Mouse (Mus musculus) liver, embryonic 13.5 days (tissue): Measurements from ENCODE around the gene Emid1. TPM values are rescaled to one million over a fixed set of nuclear protein-coding genes. Genes with fewer than 3 reads are reported as not detected.

ENCODE experiments used
- ATAC-seq: fragments of 200-750 bp; cut with Nextera tagmentation; 2 replicates; pipeline ENCODE4 v1.8.0; 2017; ENCODE audit warnings: low read depth, mild to moderate bottlenecking, moderate number of reproducible peaks, moderate library complexity
- DNase-seq: peaks from one replicate; pipeline ENCODE4 v3.0.0; 2022
- H3K27ac ChIP-seq: fragments of 300-500 bp; sonication (generic); 2 replicates; pipeline ENCODE4 v1.5.1; 2015; ENCODE audit warnings: moderate library complexity, mild to moderate bottlenecking, inconsistent platforms
- H3K27me3 ChIP-seq: fragments of 300-500 bp; sonication (generic); 2 replicates; pipeline ENCODE4 v1.6.1; 2015; ENCODE audit warnings: mild to moderate bottlenecking, inconsistent platforms
- H3K36me3 ChIP-seq: fragments of 300-500 bp; sonication (generic); 2 replicates; pipeline ENCODE4 v1.6.1; 2015; ENCODE audit warnings: mild to moderate bottlenecking, inconsistent platforms
- H3K4me1 ChIP-seq: fragments of 300-500 bp; sonication (generic); replicated peaks from 2 replicates; pipeline ENCODE4 v1.6.1; 2015; ENCODE audit warnings: inconsistent platforms
- H3K4me2 ChIP-seq: fragments of 300-500 bp; sonication (generic); 2 replicates; pipeline ENCODE4 v1.6.1; 2015; ENCODE audit warnings: inconsistent platforms, mild to moderate bottlenecking, moderate library complexity
- H3K4me3 ChIP-seq: fragments of 300-500 bp; sonication (generic); replicated peaks from 2 replicates; pipeline ENCODE4 v1.5.1; 2015; ENCODE audit warnings: mild to moderate bottlenecking, inconsistent platforms
- H3K9ac ChIP-seq: fragments of 300-500 bp; sonication (generic); 2 replicates; pipeline ENCODE4 v1.6.1; 2015; ENCODE audit warnings: mild to moderate bottlenecking, inconsistent platforms
- H3K9me3 ChIP-seq: fragments of 300-500 bp; sonication (generic); replicated peaks from 2 replicates; pipeline ENCODE4 v1.6.1; 2016; ENCODE audit warnings: inconsistent platforms
- WGBS: fragments of 180-500 bp; shearing (Covaris S2); methylation state at CpG from one replicate; pipeline ENCODE4 v1.1.7; 2015; ENCODE audit not compliant: insufficient replicate concordance; 5-methylcytosine and 5-hydroxymethylcytosine counted together
- polyA plus RNA-seq: library from polyadenylated mRNA; unstranded; fragments of >200 nt; fragmentation: Nextera tagmentation; extraction: Ambion mirVana; gene quantifications from 2 replicates; pipeline ENCODE4 v1.2.1, GENCODE M21; 2015

Gene Emid1
- polyA plus RNA-seq, 1 experiment from 2014 or later, result 4.5 TPM

DNA sequence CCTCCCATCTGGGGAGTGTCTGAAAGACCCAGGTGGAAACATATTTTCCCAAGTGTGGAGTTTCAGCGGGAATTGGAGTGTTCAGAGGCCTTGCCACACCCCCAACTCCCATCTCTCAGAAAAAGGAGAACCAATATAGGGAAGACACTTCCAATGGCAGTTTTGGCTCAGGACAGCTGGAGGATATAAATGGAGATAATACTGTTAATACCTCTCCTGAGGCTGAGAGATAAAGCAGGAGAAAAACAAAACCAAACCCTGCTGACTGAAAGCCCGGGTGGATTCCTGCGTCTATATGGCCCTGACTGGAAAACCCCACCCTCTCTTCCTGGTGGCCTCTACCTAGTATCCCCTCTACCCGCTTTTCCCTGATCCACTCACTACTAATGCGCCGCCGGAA is 49.7 kb downstream of the Emid1 start:
- Histone ChIP-seq H3K27ac (no peak overlapping the region; the same call in 1 of the 2 replicates), H3K9ac (no peak overlapping the region; the same call in 1 of the 2 replicates), H3K36me3 (peaks cover 31% of the 10 kb centered on the region), H3K27me3 (no peaks in the 10 kb centered on the region), H3K4me3 (no peak overlapping the region), H3K9me3 (no peaks in the 10 kb centered on the region), H3K4me2 (peak overlapping the region; percentile 19), H3K4me1 (peaks cover 37% of the 10 kb centered on the region)
- ATAC-seq, result no peak
- WGBS, result 50% methylated on average over 7 of the region's 7 CpGs
- no peak for DNase-seq

- Histone ChIP-seq H3K4me1 (peaks cover 44% of the 10 kb centered on the region), H3K36me3 (peaks cover 31% of the 10 kb centered on the region), H3K27me3 (no peaks in the 10 kb centered on the region), H3K4me2 (0 out of 2 replicates have a peak overlapping the region, but pooled peaks have one; percentile 19), H3K4me3 (no peak overlapping the region), H3K9ac (0 out of 2 replicates have a peak overlapping the region, but pooled peaks have one; percentile 8), H3K27ac (peak overlapping the region; percentile 41), H3K9me3 (no peaks in the 10 kb centered on the region)
- 75% methylated on average over 6 of the region's 6 CpGs for WGBS
- no peak for ATAC-seq
- DNase-seq, result no peak
Observed at GRCm38 (mm10) chr11:5101641-5102040, 50.4 kb downstream of the Emid1 start.

- no peaks in the 10 kb centered on the region for H3K27me3 ChIP-seq
- peaks cover 52% of the 10 kb centered on the region for H3K4me1 ChIP-seq
- no peaks in the 10 kb centered on the region for H3K9me3 ChIP-seq
- peaks cover 36% of the 10 kb centered on the region for H3K36me3 ChIP-seq
- ATAC-seq (no peak), DNase-seq (no peak)
- peak overlapping the region; percentile 78 for H3K4me2 ChIP-seq
- H3K27ac ChIP-seq, result peak overlapping the region; percentile 92; the same call in 1 of the 2 replicates
- H3K4me3 ChIP-seq, result peak overlapping the region; percentile 86
- WGBS, result 69% methylated on average over 5 of the region's 5 CpGs
- peak overlapping the region; percentile 98; the same call in 1 of the 2 replicates for H3K9ac ChIP-seq
Observed at GRCm38 (mm10) chr11:5100801-5101200, 51.3 kb downstream of the Emid1 start.

- Histone ChIP-seq H3K4me1 (peaks cover 58% of the 10 kb centered on the region), H3K9ac (peak overlapping the region; percentile 98), H3K27ac (peak overlapping the region; percentile 92), H3K4me2 (peak overlapping the region; percentile 78), H3K36me3 (peaks cover 34% of the 10 kb centered on the region), H3K9me3 (no peaks in the 10 kb centered on the region), H3K4me3 (peak overlapping the region; percentile 86), H3K27me3 (no peaks in the 10 kb centered on the region)
- 3% methylated on average over 7 of the region's 7 CpGs for WGBS
- ATAC-seq (no peak), DNase-seq (no peak)
Observed at GRCm38 (mm10) chr11:5100283-5100682, 51.8 kb downstream of the Emid1 start.

- H3K9ac ChIP-seq, result peak overlapping the region; percentile 98
- peaks cover 29% of the 10 kb centered on the region for H3K36me3 ChIP-seq
- no peaks in the 10 kb centered on the region for H3K27me3 ChIP-seq
- peaks cover 63% of the 10 kb centered on the region for H3K4me1 ChIP-seq
- H3K9me3 ChIP-seq, result no peaks in the 10 kb centered on the region
- H3K4me3 ChIP-seq, result peak overlapping the region; percentile 86
- ATAC-seq (peak; percentile 69), DNase-seq (peak; percentile 83)
- peak overlapping the region; percentile 78 for H3K4me2 ChIP-seq
- H3K27ac ChIP-seq, result peak overlapping the region; percentile 92
- WGBS, result under 1% methylated on average over 31 of the region's 31 CpGs
Observed at GRCm38 (mm10) chr11:5099576-5100183, 52.4 kb downstream of the Emid1 start.

DNA sequence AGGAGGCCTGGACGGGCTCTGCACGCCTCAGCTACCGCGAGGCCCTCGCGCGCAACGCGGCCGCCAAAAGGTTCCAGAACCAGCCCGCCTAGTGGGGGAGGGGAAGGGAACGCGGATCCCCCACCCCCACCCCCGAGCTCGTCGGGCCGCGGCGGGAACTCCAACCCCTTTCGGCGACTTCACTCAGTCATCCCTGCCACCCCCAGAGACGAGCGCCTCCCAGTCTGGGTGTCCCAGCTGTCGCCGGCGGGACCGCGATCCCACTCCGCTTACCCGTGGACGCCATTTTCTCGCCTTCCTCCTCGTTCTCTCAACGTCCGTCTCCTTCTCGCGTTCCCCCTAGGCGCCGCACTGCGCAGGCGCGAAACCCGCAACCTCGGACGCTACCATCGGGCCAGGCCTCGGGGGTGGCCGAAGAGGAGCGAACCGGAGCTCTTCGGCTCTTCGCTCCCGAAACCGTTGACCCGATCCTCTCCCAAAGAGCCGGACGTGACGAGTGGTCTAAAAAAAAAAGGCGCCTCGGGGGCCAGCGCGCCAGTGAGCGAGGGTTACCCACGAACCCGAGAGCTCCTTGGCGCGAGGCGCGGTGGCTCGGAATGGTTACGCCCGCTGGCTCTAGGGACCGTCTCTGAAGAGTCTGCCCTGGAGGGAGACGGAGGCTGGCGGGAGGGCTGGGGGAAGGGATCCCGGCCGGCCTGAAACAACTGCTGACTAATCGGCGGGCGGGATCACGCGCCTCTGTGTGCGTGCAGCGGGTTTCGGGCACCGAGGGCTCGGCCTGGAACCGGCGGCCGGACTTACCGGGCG is 53.1 kb downstream of the Emid1 start, which contains the start of the genes Rhbdd3 and Ewsr1:
Gene Rhbdd3, plus strand, starts transcription at position 191 of the 807 bp plus-strand sequence.
Gene Ewsr1, minus strand, starts transcription at position 531 of the 807 bp plus-strand sequence.
- Histone ChIP-seq H3K36me3 (peaks cover 27% of the 10 kb centered on the region), H3K4me3 (peak within 1 kb of the TSS; percentile 86), H3K9ac (peak within 1 kb of the TSS; percentile 98), H3K27me3 (no peaks in the 10 kb centered on the region), H3K9me3 (no peaks in the 10 kb centered on the region), H3K27ac (peak within 1 kb of the TSS; percentile 92), H3K4me2 (peak within 1 kb of the TSS; percentile 89), H3K4me1 (peaks cover 70% of the 10 kb centered on the region)
- ATAC-seq, result peak; percentile 80
- under 1% methylated on average over 78 of the region's 92 CpGs for WGBS
- peak; percentile 94 for DNase-seq

GRCm38 (mm10) chr11:5098035-5098735 is 53.9 kb downstream of the Emid1 start:
- DNase-seq (peak; percentile 53), ATAC-seq (peak; percentile 24)
- Histone ChIP-seq H3K4me1 (peaks cover 69% of the 10 kb centered on the region), H3K9ac (peak overlapping the region; percentile 98), H3K36me3 (peaks cover 28% of the 10 kb centered on the region), H3K27ac (peak overlapping the region; percentile 92), H3K4me3 (peak overlapping the region; percentile 86), H3K4me2 (peak overlapping the region; percentile 89), H3K9me3 (no peaks in the 10 kb centered on the region), H3K27me3 (no peaks in the 10 kb centered on the region)
- WGBS, result under 1% methylated on average over 44 of the region's 44 CpGs

- ATAC-seq, result no peak
- no peaks in the 10 kb centered on the region for H3K9me3 ChIP-seq
- H3K4me1 ChIP-seq, result peaks cover 57% of the 10 kb centered on the region
- peak overlapping the region; percentile 98 for H3K9ac ChIP-seq
- DNase-seq, result no peak
- H3K27me3 ChIP-seq, result no peaks in the 10 kb centered on the region
- peak overlapping the region; percentile 86 for H3K4me3 ChIP-seq
- 0 out of 2 replicates have a peak overlapping the region, but pooled peaks have one; percentile 92 for H3K27ac ChIP-seq
- 46% methylated on average over 8 of the region's 8 CpGs for WGBS
- peaks cover 33% of the 10 kb centered on the region for H3K36me3 ChIP-seq
- peak overlapping the region; percentile 89 for H3K4me2 ChIP-seq
Observed at GRCm38 (mm10) chr11:5096480-5097020, 55.5 kb downstream of the Emid1 start.

DNA sequence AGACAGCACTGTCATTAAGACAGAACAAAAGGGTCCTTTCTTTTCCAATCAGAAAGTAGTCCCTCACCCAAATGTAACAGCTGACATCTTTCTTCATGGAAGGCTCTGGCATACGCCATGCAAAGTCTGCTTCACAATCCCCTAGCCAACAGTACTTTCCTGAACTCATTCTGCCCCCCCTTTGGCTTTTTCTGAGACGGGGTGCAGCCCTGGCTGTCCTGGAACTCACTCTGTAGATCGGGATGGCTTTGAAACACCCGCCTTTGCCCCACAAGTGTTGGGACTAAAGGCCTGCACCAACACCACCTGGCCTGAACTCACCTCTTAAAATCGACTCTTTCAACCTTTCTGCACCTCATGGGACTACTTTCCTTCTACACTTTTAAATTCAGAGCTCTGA is 56.2 kb downstream of the Emid1 start:
- Histone ChIP-seq H3K36me3 (peaks cover 39% of the 10 kb centered on the region), H3K4me2 (peak overlapping the region; percentile 89), H3K27me3 (no peaks in the 10 kb centered on the region), H3K9me3 (no peaks in the 10 kb centered on the region), H3K4me3 (peak overlapping the region; percentile 86), H3K27ac (no peak overlapping the region), H3K9ac (peak overlapping the region; percentile 20), H3K4me1 (peaks cover 50% of the 10 kb centered on the region)
- DNase-seq, result no peak
- WGBS, result 66% methylated on average over 5 of the region's 5 CpGs
- ATAC-seq, result no peak

- WGBS, result 60% methylated on average over 2 of the region's 2 CpGs
- Histone ChIP-seq H3K4me2 (no peak overlapping the region), H3K9ac (no peak overlapping the region), H3K27ac (no peak overlapping the region), H3K36me3 (peaks cover 78% of the 10 kb centered on the region), H3K9me3 (no peaks in the 10 kb centered on the region), H3K4me3 (no peak overlapping the region), H3K27me3 (no peaks in the 10 kb centered on the region), H3K4me1 (peaks cover 31% of the 10 kb centered on the region)
- ATAC-seq (no peak), DNase-seq (no peak)
Observed at GRCm38 (mm10) chr11:5091706-5092105, 60.4 kb downstream of the Emid1 start.
